Mouse (Mus musculus) lung, postnatal 36 days (tissue): ENCODE results near the gene CN725425.

ENCODE experiments used
- DNase-seq: peaks from one replicate; pipeline ENCODE4 v3.0.0; 2022; ENCODE audit warnings: mixed read lengths

CN725425 gene

DNA sequence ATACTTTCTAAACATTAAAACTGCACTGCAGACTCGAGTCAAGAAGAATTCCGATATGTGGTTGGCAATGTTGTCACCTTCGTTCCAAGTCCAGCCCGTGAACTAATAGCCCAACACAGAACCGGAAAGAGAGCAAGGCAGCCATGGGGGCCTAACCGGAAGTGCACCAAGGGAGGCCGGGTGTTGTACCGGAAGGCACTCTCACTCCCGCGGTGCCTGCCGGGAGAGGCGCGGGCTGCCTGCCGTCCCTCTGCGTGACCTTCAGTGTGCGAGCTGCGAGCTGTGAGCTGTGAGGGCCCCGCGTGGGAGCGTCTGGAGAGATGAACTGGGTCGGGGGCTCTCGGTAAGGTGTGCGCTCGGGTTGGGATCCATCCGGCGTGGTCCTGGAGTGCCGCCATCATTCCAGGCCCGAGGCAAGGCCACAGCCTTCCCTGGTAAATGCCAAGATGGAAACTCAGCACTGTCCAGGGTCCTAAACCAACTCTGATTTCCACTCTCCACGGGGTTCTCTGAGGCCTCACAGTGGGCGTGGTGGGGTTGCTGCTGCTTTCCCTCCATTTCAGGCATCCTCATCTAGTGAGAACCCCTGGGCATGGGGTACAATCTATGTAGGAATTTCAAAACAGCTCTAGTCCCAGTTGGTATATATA, at the start of gene CN725425:
Gene CN725425, plus strand, starts transcription at position 239 of the 650 bp plus-strand sequence.
- DNase-seq, result no peak

DNA sequence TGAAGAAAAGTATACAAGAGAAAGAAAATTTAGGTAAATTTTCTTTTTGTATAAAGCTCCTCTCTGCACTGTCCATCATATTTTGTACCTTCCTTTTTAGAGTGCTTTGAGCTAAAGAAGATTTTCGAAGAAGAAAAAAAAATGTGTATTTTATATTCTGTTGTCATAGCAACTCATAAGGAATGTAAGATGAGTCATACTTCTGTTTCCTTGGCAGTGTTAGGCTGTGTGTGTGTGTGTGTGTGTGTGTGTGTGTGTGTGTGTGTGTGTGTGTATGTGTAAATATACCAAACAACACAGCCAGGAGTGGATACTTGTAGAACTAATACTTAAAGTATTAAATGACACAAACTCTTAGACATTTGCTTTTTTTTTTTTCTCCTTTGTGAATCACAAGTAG, 46.7 kb upstream of the CN725425 start:
- DNase-seq, result peak; percentile 25

DNA sequence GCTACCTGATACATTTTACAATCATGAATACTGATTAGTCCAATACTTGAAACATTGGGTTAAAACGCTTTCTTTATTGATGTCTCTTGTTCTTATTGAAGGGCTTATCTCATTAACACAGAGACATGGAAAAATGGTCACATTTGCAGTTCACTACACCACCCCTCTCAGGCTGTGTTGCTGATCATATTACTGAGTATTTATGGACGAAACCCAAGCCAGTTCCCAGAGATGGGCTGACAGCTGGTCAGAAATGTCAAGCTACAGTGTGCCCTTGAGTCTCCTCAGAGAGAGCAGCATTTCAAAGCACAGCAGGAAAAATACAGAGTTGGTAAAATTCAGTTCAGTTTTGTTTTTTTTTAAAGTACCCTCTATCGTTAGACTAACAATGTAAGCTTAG, 46.0 kb upstream of the CN725425 start:
- no peak for DNase-seq

DNA sequence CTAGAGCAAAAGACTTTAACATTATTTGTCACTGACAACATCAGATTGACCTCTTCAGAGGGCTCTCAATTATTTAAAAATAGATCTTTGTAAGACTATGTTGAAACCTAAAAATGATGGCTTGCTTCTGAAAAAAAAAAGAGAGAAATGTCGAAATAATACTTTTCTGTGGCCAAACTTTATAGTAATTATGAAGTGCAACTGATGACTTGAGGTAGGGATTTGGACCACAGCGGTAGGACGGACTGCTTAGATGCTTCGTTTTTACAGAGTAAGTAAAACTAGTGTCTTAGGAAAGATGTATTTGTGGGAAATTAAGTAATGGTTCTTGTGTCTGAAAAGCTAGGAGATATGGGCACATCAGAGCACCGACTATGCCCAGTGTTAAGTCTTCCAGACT, 38.1 kb upstream of the CN725425 start:
- DNase-seq, result peak; percentile 24

DNA sequence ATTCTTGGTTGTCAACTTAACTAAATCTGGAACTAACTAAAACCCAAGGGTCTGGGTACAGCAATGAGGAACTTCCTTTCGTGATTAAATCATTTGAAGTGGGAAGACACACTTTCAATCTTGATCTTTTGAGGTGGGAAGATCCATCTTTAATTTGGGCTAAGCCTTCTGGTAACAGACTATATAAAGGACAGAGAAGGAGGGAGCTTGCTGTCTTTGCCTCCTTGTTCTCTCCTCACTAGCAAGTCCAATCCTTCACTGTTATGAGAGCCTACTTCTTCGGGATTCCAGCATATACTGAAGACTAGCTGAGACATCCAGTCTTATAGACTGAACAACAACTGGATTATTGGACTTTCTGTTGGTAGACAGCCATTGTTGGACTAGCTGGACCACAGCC, 35.8 kb upstream of the CN725425 start:
- DNase-seq, result no peak

DNA sequence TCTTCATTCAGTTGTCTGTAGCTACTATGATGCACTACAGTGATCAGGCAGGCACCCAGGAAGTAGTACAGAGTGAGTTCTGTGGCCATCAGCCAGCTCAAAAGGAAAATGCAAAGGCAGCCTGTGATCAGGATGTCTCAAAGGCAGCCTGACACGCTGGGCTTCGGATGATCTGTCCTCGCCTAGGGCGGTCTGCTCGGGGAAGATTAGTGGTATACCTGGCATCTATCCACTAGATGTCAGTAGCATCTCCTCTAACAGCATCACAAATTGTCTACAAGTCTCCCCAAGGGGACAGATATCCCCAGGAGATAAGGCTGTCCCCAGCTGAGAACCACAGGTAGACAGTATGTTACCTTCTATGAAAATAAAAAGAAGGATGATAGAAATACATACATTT, 34.3 kb upstream of the CN725425 start:
- DNase-seq, result peak; percentile 17

DNA sequence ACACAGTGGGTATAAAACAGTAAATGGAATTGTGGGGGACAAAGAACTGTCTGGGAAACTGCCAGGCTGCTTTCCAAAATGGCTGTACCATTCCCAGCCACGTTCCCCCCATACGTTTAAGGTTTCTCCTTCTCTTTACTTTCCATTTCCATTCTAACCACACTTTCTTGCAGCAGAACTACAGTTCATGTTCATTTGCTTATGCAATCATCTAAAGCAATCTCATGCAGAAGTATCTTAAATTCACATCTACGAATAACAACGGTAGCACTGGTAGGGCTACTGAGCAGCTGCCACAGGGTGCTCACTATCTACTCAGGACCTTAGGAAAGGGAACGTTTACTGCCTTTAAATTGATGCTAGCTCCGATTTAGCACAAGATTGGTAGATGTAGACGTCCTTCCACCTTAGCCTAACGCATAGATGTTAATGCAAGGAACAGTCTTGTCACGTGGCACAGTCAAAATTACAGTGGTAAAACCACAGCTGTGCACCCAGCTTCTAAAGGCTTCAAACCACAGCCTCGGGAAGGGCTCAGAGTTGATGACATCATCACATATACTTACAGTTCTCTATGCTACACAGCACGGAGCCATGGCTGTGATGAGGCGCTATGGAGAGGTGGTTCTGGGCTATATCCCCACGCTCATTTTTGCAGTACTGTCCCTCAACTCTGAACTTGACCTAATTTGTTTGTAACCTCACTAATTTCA, 31.3 kb upstream of the CN725425 start:
- DNase-seq, result peak; percentile 40

DNA sequence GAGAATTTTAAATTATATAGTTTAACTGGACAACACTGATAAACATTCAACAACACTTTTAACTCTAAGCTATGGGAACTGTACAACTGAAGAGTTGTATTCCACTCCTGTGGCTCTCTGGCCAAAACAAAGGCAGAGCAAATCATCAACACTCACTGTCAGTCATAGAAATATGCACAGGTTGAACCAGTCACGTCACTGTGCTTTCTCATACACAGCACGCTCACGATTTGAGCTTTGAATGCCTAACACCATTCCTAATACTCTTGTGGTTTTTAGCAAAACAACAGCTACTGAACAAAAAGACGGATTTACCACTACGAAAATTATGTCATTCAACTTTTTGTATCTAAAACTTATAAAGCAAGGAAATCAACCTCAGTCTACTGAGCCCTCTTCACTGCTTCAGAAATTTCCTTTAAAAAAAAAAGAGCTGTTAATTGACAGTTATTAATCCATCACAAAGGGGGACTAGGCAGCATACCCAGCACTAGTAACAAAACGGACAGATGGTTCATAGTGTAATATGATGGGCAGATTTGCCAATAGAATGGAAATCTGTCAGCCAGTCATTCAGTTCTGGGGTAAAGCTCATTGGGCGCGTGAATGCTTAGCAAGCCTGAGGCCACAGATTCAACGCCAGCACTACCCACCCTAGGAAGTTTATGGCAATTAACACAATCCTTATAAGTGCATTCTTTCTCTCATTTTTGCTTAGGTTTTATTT, 28.5 kb upstream of the CN725425 start:
- DNase-seq, result no peak

DNA sequence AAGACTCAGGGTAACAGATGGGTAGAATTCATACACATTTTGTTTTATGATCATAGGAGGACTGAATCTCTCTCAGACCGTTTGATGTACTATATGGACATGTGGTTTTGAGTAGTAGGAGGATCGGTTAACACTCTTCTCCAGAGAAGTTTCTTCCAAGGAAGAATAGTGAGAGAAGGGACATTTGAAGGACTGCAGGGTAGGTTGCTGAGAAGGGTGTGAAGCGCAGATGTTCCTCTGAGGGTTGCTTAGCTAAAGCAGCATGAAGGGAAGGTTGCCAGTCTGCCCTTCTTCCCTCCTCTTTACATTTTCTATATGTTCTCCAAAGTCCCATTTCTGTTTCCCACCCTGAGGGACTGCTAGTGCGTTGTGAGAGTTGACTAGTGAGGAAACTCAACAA, 28.0 kb upstream of the CN725425 start:
- DNase-seq, result no peak

DNA sequence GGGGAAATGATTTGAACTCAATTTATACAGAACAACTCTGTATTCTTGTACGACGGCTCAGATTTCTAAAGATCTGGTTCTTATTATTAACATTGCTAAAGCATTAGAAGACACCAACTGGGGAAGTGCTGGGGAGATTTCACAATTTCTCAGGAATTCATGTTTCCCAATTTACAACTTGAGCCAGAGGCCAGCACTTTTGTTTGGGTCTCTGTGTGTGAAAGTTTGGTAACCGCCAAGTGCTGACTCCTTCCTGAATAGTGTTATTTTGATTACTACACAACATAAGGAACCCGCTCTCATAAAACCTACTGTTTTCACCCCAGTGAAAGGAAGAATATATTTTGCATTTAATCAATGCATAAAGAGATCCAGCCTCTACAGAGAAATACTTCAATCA, 27.1 kb upstream of the CN725425 start:
- DNase-seq, result peak; percentile 75

DNA sequence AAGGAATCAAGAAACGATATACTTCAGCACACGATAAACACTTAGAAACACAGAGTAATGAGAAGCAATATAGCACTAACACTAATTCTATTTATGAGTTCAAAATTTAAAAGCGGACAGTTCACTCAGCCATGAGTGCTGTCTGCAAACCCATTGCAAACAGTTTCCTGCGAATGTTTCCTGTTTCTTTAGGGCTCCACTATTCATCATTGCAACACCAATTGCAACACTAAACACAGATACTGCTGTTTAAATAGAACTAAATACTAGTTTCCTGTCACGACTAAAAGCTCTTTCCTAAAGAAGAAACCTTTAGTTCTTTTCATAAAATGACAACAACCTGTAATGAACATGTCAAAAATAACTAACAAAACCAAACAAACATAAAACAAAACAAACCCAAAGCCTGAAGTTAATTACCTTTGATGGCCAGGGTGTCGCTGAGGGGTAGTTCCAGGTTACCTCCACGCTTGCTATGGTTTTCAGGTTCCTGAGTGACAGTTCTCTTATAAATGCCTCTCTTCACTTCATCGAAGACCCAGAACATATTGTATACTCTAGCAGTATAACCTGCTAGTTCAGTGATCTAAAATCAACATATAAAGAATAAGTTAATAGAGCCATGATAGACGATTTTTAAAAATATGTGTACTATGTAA, 20.5 kb upstream of the CN725425 start:
- peak; percentile 51 for DNase-seq

DNA sequence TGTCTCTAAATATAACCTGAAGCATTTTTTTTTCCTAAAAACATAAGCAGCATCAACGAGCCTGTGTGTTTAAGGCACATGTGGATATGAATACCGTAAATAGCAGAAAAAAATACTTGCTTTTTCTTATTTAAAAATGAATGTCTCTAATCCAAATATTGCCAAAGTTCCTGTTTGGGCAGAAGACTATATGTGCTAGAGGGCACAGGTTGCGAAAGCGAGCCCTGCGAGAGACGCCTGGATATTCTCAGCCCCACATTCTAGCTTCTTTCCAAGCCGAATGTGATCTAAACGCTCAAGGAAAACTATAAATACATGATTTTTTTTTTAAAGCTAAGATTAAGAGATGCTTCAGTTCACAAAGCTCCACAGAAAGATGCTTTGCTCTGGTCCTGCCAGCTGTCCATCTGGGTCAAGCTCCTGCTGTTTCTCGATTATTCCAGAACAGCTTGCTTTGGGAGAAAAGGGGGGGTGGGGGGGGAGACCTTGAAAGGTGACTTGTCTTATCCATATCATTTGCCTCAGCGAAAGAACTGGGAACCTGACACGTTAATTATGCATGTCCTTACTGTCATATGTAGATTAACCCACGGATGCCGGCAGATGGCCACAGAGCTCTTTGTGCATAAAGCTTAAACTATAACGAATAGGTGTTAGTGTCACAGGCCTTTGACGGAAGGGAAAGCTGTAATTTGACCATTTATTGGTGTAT, 19.2 kb upstream of the CN725425 start:
- DNase-seq, result peak; percentile 64

DNA sequence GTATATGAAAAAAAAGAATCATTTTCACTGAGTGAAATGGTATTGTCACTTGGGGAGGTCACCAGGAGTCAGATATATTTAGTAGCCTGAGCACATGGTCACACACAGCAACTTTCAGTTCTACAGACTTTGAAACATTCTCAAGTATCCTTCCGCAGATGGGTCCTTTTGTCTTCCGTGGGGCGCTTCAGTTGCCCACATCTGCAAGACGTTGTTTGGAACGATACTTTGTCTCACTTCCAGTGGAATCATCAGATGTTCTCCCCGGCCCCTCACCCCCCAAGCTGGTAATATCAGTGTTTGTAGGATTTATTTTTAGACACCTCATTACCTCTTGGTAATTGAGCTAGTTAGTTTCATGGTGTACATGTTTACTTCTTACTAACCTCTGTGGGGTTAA, 12.9 kb upstream of the CN725425 start:
- no peak for DNase-seq

DNA sequence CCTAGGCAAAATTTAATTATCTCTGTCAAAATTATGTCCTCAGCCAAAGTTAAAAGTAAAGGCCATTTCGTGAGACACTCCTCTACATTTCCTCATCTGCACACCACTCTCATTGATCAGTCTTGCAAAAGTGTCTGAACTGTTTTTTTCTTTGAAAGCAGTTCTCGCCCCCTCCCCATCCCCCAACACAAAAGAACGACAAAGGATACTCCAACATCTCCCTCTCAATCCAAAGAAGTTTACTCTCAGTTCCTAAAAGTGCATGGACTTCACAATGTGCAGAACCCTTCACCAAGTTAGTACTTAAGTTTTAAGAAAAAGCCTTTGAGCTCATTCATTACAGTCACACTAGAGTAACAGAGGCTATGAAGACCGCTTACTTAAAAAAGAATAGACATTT, 9.3 kb upstream of the CN725425 start:
- DNase-seq, result no peak

DNA sequence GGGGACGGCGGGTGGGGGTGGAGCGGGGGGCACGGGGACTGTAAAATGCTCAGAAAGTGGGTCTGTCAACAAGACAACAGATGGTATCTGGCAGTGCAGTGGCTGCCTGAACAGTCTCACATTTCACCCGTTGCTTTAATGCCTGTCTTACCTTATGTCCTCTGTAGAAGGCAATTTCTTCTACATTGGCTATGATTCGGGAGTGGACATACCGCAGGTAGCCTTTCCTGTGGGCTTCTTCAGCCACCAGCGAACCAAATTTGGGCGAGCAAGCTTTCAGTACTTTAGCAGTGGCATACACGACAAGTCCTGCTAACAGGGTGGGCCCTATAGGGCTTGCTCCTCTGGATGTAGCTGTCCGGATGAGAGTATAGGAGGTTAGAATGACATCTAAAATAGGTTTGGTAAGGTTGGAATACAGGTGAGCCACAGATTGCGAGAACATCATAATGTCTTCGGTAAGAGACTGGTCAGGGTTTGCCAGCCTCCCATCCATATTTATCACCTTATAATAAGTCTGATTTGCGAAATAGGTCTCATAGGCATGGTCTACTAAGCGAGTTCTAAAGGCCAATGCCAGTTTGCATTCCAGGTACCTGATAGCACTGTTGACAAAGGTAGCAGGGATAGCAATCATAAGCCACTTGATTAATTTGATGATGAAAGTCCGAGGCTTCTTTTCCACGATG, 8.6 kb upstream of the CN725425 start:
- no peak for DNase-seq

DNA sequence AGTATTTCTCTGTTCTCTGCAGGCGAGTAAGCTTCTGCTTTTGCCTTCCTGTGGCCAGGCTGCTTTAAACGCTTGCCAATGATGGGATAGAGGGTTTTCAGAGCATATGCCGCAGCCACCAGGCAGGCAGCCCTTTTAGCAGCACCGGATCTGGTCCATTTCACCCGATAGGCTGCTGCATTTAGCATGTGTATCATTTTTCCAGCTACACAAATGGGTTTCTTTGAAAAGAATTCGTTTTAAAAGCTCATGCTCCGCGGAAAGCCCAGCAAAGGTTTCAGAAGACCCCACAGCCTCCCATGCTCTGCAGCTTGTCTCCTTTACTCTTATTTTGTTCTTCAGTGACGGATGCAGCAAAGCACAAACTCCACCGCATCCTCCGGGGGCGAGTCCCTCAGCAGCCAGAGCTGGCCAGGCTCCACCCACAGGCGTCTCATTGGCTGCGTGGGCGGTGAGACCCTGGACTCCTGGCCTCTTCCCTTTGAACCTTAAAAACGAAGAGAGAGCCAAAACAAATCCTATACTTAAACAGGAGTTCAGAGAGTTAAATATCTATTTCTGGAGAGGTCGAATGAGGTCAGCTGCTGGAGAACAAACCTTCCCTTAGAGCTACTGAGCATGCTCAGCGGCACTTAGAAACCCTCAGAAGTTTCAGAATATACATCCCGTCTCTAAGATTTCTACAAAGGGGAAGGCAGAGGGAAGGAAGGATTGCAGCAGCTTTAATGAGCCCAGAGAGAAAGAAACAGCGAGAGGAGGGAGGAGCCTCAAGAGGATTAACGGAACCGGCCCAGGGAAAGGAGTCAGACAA, 7.7 kb upstream of the CN725425 start, which contains the start of gene Abcd2:
Gene Abcd2, minus strand, starts transcription at position 388 of the 811 bp plus-strand sequence.
- peak; percentile 83 for DNase-seq

DNA sequence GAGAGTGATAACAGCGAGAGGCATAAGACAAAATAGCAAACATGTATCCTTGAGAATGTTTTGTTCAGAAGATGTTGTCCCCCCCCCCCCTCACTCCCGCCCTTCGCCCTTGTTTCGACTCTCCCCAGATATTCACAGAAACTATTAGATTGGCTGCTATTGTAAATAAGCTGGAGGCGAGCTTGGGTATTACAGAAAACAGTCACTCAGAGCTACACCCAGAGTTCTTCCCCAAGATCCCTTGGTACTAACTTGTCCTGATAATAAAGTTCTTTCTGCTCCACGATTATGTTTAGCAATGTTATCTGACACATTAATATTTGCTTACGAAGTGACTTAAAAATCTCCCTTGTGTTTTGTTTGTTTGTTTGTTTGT, 7.1 kb upstream of the CN725425 start:
- no peak for DNase-seq

DNA sequence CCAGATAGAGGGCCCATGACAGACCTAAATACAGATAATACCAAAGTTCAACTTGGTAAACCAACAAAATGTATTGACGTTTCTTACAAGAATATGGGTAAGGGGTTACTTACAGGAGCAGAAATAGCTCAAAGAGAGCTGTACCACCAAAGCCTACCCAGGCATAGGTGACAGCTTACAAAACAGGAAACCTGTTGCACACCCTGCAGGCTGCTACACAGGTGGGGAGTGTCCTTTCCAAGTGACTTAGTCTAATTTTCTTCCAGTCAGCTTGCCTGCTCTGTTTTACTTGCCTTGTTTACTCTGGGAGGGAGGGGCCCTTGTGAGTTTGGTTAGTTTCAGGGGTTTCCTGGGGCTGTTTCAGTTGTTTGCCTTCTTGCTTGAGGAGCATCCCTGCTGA, 1.5 kb downstream of the CN725425 start:
- DNase-seq, result no peak

DNA sequence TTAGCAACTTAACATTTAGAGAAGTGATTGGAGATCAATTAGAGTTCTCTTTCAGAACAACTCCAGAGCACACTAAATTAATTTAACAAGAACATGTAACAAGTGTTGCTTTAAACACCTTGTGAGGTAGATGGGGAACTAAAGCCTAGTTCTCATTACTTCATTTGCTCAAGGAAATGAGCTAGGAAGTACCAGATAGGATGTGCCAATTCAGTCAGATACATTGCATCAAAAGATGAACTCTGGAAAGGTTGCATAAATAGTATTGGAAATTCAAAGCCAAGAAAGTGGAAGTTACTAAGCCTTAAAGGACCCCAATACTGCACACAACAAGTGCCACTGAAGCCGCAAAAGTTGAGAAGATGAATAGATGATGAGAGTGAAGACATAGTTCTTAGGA, 3.2 kb downstream of the CN725425 start:
- no peak for DNase-seq

DNA sequence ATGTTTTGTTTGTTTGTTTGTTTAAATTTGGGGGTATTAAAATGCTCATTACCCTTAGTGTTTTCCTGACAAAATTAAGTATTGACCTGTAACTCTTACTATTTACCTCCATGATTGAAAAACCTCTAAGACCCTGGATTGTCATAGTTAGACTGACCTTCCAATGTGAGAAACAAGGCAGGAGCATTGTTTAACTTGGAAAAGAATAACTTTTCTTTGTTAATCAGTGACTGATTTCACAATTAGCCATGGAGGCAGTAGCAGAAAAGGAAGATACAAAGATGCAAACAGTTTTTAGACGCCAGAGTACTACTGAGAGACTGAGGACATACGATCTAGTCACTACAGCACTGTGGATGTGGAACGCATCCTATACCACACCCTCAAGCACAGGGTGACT, 4.2 kb downstream of the CN725425 start:
- no peak for DNase-seq

DNA sequence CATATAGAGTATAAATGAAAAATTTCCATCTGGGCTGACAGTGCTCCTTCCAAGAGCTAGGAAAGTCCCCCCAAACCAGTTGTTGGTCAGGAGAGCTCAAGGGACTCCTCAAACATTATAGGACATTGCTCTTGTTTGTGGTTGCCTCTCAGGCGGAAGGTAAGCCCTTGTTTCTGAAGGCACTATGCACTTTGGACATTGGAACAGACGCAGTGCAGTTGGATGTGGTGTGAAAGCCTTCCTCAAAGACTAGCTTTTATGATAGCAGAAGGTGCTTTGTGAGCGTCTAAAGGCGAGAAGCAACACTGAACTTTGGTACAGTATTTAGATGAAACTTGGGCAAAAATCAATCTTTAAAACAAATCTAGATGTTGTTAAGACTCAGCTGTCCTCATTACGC, 7.2 kb downstream of the CN725425 start:
- DNase-seq, result no peak
